Mouse (Mus musculus) midbrain, postnatal 0 days (tissue): Measurements from ENCODE around the gene Tom1l1. TPM values are rescaled to one million over a fixed set of nuclear protein-coding genes. Genes with fewer than 3 reads are reported as not detected.
A peak's percentile ranks its signal among the peaks of the same experiment; 100 is the strongest.

ENCODE experiments used
- ATAC-seq: fragments of 200-750 bp; cut with Nextera tagmentation; 2 replicates; pipeline ENCODE4 v1.8.0; 2017; ENCODE audit warnings: moderate number of reproducible peaks, mild to moderate bottlenecking, moderate TSS enrichment, moderate library complexity; ENCODE audit not compliant: low FRiP score
- DNase-seq: peaks from one replicate; pipeline ENCODE4 v3.0.0-alpha.2; 2015; ENCODE audit warnings: low spot score
- H3K27ac ChIP-seq: fragments of 300-500 bp; sonication (generic); 2 replicates; pipeline ENCODE4 v1.5.1; 2014; ENCODE audit warnings: low read depth, mild to moderate bottlenecking, low read length, mixed read lengths
- H3K27me3 ChIP-seq: fragments of 300-500 bp; sonication (generic); 2 replicates; pipeline ENCODE4 v1.6.1; 2014; ENCODE audit warnings: low read length, control low read depth, mixed read lengths; ENCODE audit not compliant: insufficient read depth
- H3K36me3 ChIP-seq: fragments of 300-500 bp; sonication (generic); 2 replicates; pipeline ENCODE4 v1.6.1; 2014; ENCODE audit warnings: low read length, control low read depth, mixed read lengths; ENCODE audit not compliant: insufficient read depth
- H3K4me1 ChIP-seq: fragments of 300-500 bp; sonication (generic); 2 replicates; pipeline ENCODE4 v1.6.1; 2014; ENCODE audit warnings: mild to moderate bottlenecking, control low read depth, antibody characterized with exemption, low read length, mixed read lengths; ENCODE audit not compliant: insufficient read depth
- H3K4me2 ChIP-seq: fragments of 300-500 bp; sonication (generic); 2 replicates; pipeline ENCODE4 v1.6.1; 2014; ENCODE audit warnings: low read depth, mild to moderate bottlenecking, low read length, mixed read lengths; ENCODE audit not compliant: poor library complexity, severe bottlenecking
- H3K4me3 ChIP-seq: fragments of 300-500 bp; sonication (generic); 2 replicates; pipeline ENCODE4 v1.5.1; 2014; ENCODE audit warnings: low read depth, mild to moderate bottlenecking, low read length, moderate library complexity
- H3K9ac ChIP-seq: fragments of 300-500 bp; sonication (generic); replicated peaks from 2 replicates; pipeline ENCODE4 v1.6.1; 2014; ENCODE audit warnings: mild to moderate bottlenecking, low read length, moderate library complexity, mixed read lengths; ENCODE audit not compliant: poor library complexity, severe bottlenecking
- H3K9me3 ChIP-seq: fragments of 300-500 bp; sonication (generic); 2 replicates; pipeline ENCODE4 v1.6.1; 2016; ENCODE audit warnings: low read length, control low read depth
- CTCF ChIP-seq: IDR thresholded peaks from 2 replicates; pipeline ENCODE4 v1.5.1; 2016; ENCODE audit warnings: antibody characterized with exemption, mild to moderate bottlenecking
- WGBS: fragments of 180-500 bp; shearing (Covaris S2); extraction: QIAGEN DNeasy Blood & Tissue Kit; methylation state at CpG from one replicate; pipeline ENCODE4 v1.1.7; 2014; 5-methylcytosine and 5-hydroxymethylcytosine counted together
- polyA plus RNA-seq: library from polyadenylated mRNA; unstranded; fragments of >200 nt; fragmentation: Nextera tagmentation; extraction: Ambion mirVana; gene quantifications from 2 replicates; pipeline ENCODE4 v1.2.1, GENCODE M21; 2015
- total RNA-seq: library from RNA; depleted of rRNA; stranded (reverse); fragments of >200 nt; gene quantifications from 2 replicates; pipeline ENCODE4 v1.2.3, GENCODE M21; 2014

Tom1l1 gene
- total and polyA plus RNA-seq, 2 experiments from 2014 or later: 12.6 to 19.6 TPM

GRCm38 (mm10) chr11:90677771-90678288 lies 10.3 kb downstream of the Tom1l1 start:
- Histone ChIP-seq H3K4me2 (no peak overlapping the region), H3K4me1 (no peaks in the 10 kb centered on the region), H3K9ac (no peak overlapping the region), H3K36me3 (no peaks in the 10 kb centered on the region), H3K27me3 (no peaks in the 10 kb centered on the region), H3K4me3 (no peak overlapping the region), H3K9me3 (no peaks in the 10 kb centered on the region), H3K27ac (no peak overlapping the region)
- no peak for TF ChIP-seq CTCF
- 85% methylated on average over 8 of the region's 8 CpGs for WGBS
- DNase-seq: peak; percentile 23
- no peak for ATAC-seq

- no peak overlapping the region for H3K4me2 ChIP-seq
- DNase-seq (no peak), ATAC-seq (no peak)
- no peaks in the 10 kb centered on the region for H3K27me3 ChIP-seq
- H3K4me3 ChIP-seq: no peak overlapping the region
- no peak overlapping the region for H3K9ac ChIP-seq
- no peaks in the 10 kb centered on the region for H3K9me3 ChIP-seq
- H3K27ac ChIP-seq: no peak overlapping the region
- H3K36me3 ChIP-seq: 0 out of 2 replicates have a peak, but pooled peaks cover 2% of the 10 kb centered on the region
- TF ChIP-seq CTCF: no peak
- WGBS: 90% methylated on average over 7 of the region's 7 CpGs
- H3K4me1 ChIP-seq: no peaks in the 10 kb centered on the region
These were observed 11.1 kb downstream of the Tom1l1 start for GRCm38 (mm10) chr11:90677027-90677426.

- ATAC-seq: no peak
- H3K9me3 ChIP-seq: no peaks in the 10 kb centered on the region
- H3K9ac ChIP-seq: no peak overlapping the region
- H3K4me1 ChIP-seq: no peaks in the 10 kb centered on the region
- H3K4me3 ChIP-seq: no peak overlapping the region
- WGBS: 85% methylated on average over 5 of the region's 5 CpGs
- TF ChIP-seq CTCF: no peak
- no peak overlapping the region for H3K4me2 ChIP-seq
- no peak for DNase-seq
- H3K36me3 ChIP-seq: 0 out of 2 replicates have a peak, but pooled peaks cover 2% of the 10 kb centered on the region
- no peaks in the 10 kb centered on the region for H3K27me3 ChIP-seq
- H3K27ac ChIP-seq: no peak overlapping the region
These were observed 12.6 kb downstream of the Tom1l1 start for GRCm38 (mm10) chr11:90675479-90676110.

- Histone ChIP-seq H3K27ac (no peak overlapping the region), H3K4me2 (no peak overlapping the region), H3K27me3 (no peaks in the 10 kb centered on the region), H3K9ac (no peak overlapping the region), H3K9me3 (no peaks in the 10 kb centered on the region), H3K4me1 (0 out of 2 replicates have a peak, but pooled peaks cover 2% of the 10 kb centered on the region), H3K4me3 (no peak overlapping the region), H3K36me3 (0 out of 2 replicates have a peak, but pooled peaks cover 2% of the 10 kb centered on the region)
- ATAC-seq: no peak
- TF ChIP-seq CTCF: no peak
- WGBS: 96% methylated on average over 6 of the region's 6 CpGs
- DNase-seq: no peak
These were observed 20.8 kb downstream of the Tom1l1 start for GRCm38 (mm10) chr11:90667325-90667724.

- Histone ChIP-seq H3K27me3 (no peaks in the 10 kb centered on the region), H3K4me3 (no peak overlapping the region), H3K27ac (0 out of 2 replicates have a peak overlapping the region, but pooled peaks have one; percentile 18), H3K9me3 (no peaks in the 10 kb centered on the region), H3K36me3 (no peaks in the 10 kb centered on the region), H3K4me1 (0 out of 2 replicates have a peak, but pooled peaks cover 2% of the 10 kb centered on the region), H3K4me2 (no peak overlapping the region), H3K9ac (no peak overlapping the region)
- no peak for DNase-seq
- TF ChIP-seq CTCF: no peak
- ATAC-seq: no peak
- WGBS: 87% methylated on average over 4 of the region's 4 CpGs
These were observed 21.2 kb downstream of the Tom1l1 start for GRCm38 (mm10) chr11:90666916-90667315.

GRCm38 (mm10) chr11:90666144-90666757 lies 21.9 kb downstream of the Tom1l1 start:
- Histone ChIP-seq H3K27me3 (no peaks in the 10 kb centered on the region), H3K4me3 (no peak overlapping the region), H3K9me3 (no peaks in the 10 kb centered on the region), H3K9ac (no peak overlapping the region), H3K4me2 (no peak overlapping the region), H3K27ac (0 out of 2 replicates have a peak overlapping the region, but pooled peaks have one; percentile 18), H3K36me3 (no peaks in the 10 kb centered on the region), H3K4me1 (0 out of 2 replicates have a peak, but pooled peaks cover 2% of the 10 kb centered on the region)
- no peak for TF ChIP-seq CTCF
- DNase-seq (no peak), ATAC-seq (no peak)
- 75% methylated on average over 3 of the region's 3 CpGs for WGBS
